Mouse (Mus musculus): ENCODE measurements around the gene Klhdc9.

The Klhdc9 gene

GRCm38 (mm10) chr1:171360656-171361055, at the start of gene Klhdc9:
Gene Klhdc9, minus strand, starts transcription at chr1:171360798.
- peak; percentile 91 to 95 for DNase-seq (ENCODE audit: low spot score in 2 of 2)

GRCm38 (mm10) chr1:171410231-171410630, 49.6 kb upstream of the Klhdc9 start:
- no peak for DNase-seq (ENCODE audit: low spot score in 2 of 2)

GRCm38 (mm10) chr1:171407263-171407662, 46.7 kb upstream of the Klhdc9 start:
- no peak for DNase-seq (ENCODE audit: low spot score in 2 of 2)

GRCm38 (mm10) chr1:171402991-171403390, 42.4 kb upstream of the Klhdc9 start:
- no peak for DNase-seq (ENCODE audit: low spot score in 2 of 2)

GRCm38 (mm10) chr1:171401821-171402220, 41.2 kb upstream of the Klhdc9 start:
- DNase-seq (ENCODE audit: low spot score in 2 of 2): no peak

- DNase-seq (ENCODE audit: low spot score in 2 of 2): no peak
Measured at GRCm38 (mm10) chr1:171390101-171390500, 29.5 kb upstream of the Klhdc9 start.

DNA sequence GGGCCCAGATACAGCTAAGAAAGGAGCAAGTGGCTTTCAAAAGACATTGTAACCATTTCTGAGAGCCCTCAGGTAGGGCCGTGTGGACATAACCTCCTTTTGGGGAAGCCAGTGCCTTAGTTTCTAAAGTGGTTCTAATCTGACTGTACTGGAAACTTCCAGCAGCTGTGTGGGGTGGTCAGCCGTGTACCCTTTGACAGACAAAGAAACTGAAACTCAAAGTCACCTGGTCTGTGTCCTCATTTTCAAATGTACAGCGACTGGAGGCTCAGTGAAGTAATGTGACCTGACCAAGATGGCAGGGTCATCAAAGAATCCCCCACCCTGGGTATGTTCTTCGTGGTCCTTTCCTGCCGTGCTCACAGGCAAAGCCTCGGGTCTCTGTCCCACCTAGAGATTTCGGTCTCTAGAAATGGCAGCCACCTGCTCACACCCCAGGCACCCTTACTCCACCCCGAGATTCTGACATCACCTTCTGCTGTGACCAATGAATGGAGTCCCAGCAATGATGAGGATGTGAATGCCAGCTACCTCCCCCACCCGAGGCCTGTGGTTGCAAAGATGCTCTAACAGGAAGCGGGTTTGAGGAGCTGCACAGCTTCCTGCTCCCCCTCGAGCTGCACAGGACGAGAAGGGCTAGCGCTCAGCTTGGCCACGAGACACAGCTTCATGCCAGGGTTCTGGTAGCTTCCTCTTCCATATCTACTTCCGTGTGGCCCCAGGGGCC, 27.9 kb upstream of the Klhdc9 start, which contains the start of gene Arhgap30:
Arhgap30 (plus strand) TSS at position 579 of the 727 bp plus-strand sequence.
- peak; percentile 28 to 52 for DNase-seq (ENCODE audit: low spot score in 2 of 2)

DNA sequence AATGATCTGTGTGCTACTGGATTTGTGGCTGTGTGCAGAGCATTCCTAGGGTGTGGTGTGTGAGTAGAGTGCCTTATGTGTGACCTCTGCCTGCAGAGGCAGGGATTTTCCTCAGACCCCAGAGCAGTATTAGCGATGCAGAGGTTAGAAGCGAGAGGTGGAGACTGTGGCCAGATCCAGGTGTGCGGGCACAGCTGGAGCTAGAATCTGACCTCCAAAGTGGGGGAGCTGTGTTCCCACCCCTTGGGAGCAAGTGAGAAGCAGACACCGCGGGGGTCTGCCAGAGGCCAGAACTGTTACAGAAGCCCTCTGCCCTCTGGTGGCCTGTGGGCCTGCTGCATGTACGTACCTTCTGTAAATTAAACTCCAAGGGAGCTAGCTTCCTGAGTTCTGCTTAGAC, 26.5 kb upstream of the Klhdc9 start:
- DNase-seq (ENCODE audit: low spot score in 2 of 2): no peak

DNA sequence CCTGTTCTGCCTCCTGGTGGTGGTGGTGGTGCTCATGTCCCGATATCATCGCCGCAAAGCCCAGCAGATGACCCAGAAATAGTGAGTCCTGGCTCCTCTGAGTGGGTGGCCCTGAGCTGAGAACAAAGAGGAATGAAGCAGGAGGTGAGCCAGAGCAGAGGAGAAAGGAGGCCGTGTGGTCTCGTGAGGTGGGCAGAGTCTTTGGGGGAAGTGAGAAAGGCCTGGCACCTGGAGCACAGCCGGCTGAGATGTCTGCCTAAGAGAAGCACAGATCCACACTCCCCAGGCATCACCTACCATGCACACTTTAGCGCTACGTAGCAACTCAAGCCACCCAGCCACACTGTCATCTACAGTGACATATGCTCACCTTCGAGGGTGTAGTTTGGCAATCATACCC, 24.6 kb upstream of the Klhdc9 start:
- no peak for DNase-seq (ENCODE audit: low spot score in 2 of 2)

GRCm38 (mm10) chr1:171384361-171384760, 23.8 kb upstream of the Klhdc9 start:
- DNase-seq (ENCODE audit: low spot score in 2 of 2): no peak

DNA sequence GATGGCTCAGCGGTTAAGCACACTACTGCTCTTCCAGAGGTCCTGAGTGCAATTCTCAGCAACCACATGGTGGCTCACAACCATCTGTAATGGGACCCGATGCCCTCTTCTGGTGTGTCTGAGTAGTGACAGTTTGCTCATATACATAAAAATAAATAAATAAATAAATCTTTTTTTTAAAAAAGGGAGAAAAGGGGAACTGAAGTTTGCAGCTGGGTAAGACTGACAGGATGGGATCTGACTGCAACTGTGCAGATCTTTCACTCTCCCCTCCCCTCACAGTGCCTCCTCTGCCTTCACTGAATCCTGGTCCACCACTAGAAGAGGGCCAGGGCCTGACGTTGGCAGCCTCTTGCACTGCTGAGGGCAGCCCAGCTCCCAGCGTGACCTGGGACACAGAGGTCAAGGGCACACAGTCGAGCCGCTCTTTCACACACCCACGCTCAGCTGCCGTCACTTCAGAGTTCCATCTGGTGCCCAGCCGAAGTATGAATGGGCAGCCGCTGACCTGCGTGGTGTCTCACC, 21.6 kb upstream of the Klhdc9 start:
- no peak for DNase-seq (ENCODE audit: low spot score in 2 of 2)

- DNase-seq (ENCODE audit: low spot score in 2 of 2): peak; percentile 68 to 72
Measured at GRCm38 (mm10) chr1:171379935-171380599, 19.5 kb upstream of the Klhdc9 start.

- DNase-seq (ENCODE audit: low spot score in 2 of 2): no peak
Measured at GRCm38 (mm10) chr1:171378298-171378697, 17.7 kb upstream of the Klhdc9 start.

DNA sequence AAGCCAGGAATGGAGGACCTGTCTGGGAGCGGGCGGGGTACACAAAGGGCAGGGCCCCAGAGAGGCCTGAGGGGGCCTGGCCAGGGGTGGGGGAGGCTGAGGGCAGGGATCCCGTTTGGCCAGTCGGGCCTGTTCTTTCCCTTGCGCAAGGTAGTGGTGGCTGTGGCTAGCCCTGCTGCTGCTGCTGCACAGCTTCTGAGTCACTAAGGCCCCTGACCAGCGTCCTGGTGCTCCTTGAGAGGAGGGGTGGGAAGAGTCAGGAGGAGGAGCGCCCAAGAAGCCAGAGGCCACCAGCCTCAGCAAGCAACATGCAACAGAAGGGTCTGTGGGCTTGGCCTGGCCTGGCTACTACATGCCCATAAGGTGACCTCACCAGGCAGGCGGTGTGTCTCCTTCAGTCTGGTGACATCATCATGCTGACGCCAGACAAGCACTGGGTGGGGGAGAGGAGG, 15.1 kb upstream of the Klhdc9 start:
- DNase-seq (ENCODE audit: low spot score in 2 of 2): no peak

DNA sequence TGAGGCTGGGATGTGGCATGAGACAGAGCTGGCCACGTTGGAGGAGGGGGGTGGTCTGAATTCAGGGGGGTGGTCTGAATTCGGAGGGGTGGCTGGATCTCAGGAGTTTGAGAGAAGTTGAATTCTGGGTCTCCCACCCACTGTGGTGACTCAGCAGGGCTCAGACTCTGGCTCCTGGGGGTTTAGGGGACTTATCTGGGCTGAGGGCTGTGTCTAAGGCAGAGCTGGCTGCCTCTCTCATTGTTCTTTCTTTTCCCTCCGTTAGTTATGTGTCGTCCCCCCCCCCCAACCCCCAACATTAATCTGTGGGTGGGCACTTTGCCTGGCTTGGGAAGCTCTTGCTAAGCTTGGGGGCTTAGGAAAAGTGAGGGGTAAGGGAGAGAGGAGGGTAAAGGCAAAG, 13.3 kb upstream of the Klhdc9 start:
- DNase-seq (ENCODE audit: low spot score in 2 of 2): no peak

DNA sequence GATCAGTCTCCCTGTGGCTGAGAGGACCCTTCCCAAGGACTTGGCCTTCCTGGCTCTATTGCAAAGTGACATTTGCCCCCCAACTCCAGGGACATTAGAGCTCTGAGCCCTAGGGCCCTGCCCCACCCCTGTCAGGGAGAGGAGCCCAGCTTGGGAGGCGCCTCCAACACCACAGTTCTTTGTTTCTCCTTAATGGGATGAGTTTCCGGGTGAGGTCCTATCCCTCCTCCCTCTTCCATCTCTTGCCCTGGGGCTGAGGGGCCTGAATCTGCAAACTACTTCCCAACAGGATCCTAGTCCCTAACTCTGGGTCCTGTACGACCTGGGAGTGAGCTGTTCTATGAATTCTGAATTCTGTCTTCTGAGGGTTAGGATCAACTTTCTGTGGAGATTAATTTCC, 12.3 kb upstream of the Klhdc9 start:
- no peak for DNase-seq (ENCODE audit: low spot score in 2 of 2)

DNA sequence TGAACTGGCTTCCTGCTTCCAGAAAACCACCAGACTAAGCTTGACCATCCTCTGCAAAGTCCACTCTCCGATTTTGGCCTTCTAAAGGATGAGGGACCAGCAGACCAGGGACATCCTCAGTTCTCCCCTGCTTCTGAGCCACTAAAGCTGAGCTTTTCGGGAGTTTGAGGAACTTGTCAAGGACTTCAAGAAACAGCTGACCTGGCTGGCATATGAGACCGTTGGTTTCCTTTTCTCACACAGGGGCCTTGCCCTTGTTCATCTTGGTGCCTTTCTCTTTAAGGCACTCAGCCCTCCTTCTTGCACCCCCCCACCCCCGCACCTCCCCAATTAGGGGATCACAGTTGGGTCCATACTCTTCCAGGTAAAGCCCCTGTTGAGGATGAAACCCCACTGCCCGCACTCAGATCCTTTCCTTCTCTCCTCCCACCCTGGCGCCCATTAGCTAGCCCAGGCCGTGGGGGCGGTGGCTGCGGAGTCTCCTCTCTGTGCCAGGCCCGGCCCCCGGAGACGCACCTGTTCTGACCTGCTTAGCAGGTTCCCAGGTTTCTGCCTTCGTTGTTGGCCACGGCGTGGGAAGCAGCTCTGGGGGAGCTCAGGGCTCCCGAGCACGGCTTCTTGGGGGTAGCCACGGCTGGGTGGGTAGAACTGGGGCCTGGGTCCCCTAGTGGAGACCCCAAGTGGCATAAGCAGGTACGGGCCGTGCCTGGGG, 9.4 kb upstream of the Klhdc9 start, which contains the start of gene Nectin4:
Nectin4 (plus strand) TSS at position 255 of the 712 bp plus-strand sequence.
- DNase-seq (ENCODE audit: low spot score in 2 of 2): no peak

GRCm38 (mm10) chr1:171365934-171366333, 5.3 kb upstream of the Klhdc9 start:
- DNase-seq (ENCODE audit: low spot score in 2 of 2): no peak

DNA sequence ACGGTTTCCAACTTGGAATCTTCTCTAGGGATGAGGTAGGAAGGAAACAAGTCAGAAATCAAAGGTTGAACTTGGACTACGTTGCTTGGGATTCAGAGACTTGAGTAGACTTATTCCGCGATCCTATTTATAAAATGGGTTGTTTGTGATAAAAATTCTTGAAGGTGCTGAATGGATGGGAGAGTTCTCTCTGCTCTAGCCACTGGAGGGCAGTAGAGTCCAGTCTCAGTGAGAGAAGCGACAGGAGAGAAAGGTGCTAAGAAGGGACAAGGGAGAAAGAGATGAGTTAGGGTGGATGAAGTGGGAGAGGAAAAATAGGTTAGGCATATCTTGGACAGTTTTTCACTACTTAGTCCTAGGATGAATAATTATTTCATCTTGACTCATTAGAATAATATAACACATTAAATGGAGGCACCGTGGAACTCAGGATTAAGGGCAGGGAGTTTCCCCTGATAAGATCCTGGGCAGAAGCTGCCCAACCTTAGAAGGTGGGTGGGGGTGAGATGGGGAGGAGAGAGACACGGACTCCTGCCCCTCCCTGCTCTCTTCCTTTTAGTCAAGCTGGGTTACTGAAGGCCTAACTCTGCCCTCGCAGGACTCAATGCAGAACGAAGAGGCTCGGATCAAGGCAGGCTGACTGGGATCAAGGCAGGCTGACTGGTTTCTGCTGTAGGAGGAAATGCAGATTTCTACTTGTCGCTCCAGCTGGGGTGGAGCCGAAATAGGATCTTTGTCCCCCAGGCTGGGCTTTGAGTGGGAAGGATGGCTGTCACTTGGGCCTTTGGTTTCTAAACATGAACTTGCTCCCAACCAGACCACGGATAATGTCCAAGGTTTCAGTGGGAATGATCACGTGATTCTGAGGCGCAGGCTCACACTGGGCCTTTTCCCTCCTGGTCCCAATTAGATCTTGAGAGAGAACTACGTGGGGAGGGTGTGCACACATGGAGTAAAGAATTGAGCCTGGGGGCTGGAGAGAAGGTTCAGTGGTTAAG, 807 bp upstream of the Klhdc9 start:
- peak in 1 of 2 experiments; percentile 66 for DNase-seq (ENCODE audit: low spot score in 2 of 2)

GRCm38 (mm10) chr1:171360253-171360652, 345 bp downstream of the Klhdc9 start:
- peak; percentile 54 to 60 for DNase-seq (ENCODE audit: low spot score in 2 of 2)

GRCm38 (mm10) chr1:171358421-171358820, 2.2 kb downstream of the Klhdc9 start:
- no peak for DNase-seq (ENCODE audit: low spot score in 2 of 2)

Data from frontal cortex, postnatal 10 days (tissue).